9 mouse cellular contexts compared by ENCODE assay signal in genomic region chr17:13745373-13745772, GRCm38 (mm10). TPM values are rescaled to one million over a fixed set of nuclear protein-coding genes. Genes with fewer than 3 reads are reported as not detected.
A peak's percentile ranks its signal among the peaks of the same experiment; 100 is the strongest.
DNase-seq lines count a peak whose midpoint lies in the region; ATAC-seq and TF ChIP-seq lines count a peak whose summit lies in the region.
"Had no signal": no experiment of that assay in that cellular context is flagged by ENCODE, and none has a peak within 500 bp of the region (broad histone marks: within the 10 kb centered on the region; RNA-seq: fewer than 3 reads in every experiment).

No protein-coding gene starts in this region.

- no peaks in the 10 kb centered on the region for H3K9me3 ChIP-seq in intestine, embryonic 15.5 days
- no peaks in the 10 kb centered on the region for H3K9me3 ChIP-seq in intestine, embryonic 16.5 days (ENCODE audit: control insufficient read depth, low read length)
- H3K9me3 ChIP-seq: limb, embryonic 13.5 days had no signal

- H3K27ac ChIP-seq in intestine, embryonic 15.5 days, result peak overlapping the region; percentile 58; the same call in 1 of the 2 replicates
- H3K27ac ChIP-seq in intestine, embryonic 16.5 days (ENCODE audit: low read length), result no peak overlapping the region
- H3K27ac ChIP-seq: limb, embryonic 13.5 days had no signal

- ATAC-seq in intestine, embryonic 15.5 days, result no peak; the same call in 1 of the 2 replicates
- no peak for ATAC-seq in intestine, embryonic 16.5 days
- peak; percentile 21; the same call in 1 of the 2 replicates for ATAC-seq in megakaryocyte progenitor cell, adult 5-6 weeks (replicated peaks; ENCODE audit: poor library complexity)

- 47% methylated on average over 2 of the region's 2 CpGs for WGBS in intestine, embryonic 15.5 days
- WGBS in intestine, embryonic 16.5 days, result 45% methylated on average over 2 of the region's 2 CpGs

- no peak for TF ChIP-seq POLR2A in brain, embryonic 14.5 days (IDR thresholded peaks at IDR 0.05; ENCODE audit: borderline replicate concordance, extremely low read depth, insufficient read depth, insufficient read length, poor library complexity, severe bottlenecking)

- peak; percentile 33 for DNase-seq in R1 (ENCODE audit: low read depth, low spot score)
- peak; percentile 72 for DNase-seq in brain, embryonic 14.5 days (ENCODE audit: low read depth)
- no peak for DNase-seq in thymus, postnatal 4 days
- no peak for DNase-seq in ovary, postnatal 14 days (ENCODE audit: low spot score)
- DNase-seq: thymus, postnatal 25 days had no signal

- H3K4me2 ChIP-seq in intestine, embryonic 15.5 days (replicated peaks), result no peak overlapping the region
- no peak overlapping the region for H3K4me2 ChIP-seq in intestine, embryonic 16.5 days (ENCODE audit: low read depth, low read length)
- H3K4me2 ChIP-seq: limb, embryonic 13.5 days had no signal

- H3K36me3 ChIP-seq in intestine, embryonic 15.5 days, result no peaks in the 10 kb centered on the region
- no peaks in the 10 kb centered on the region for H3K36me3 ChIP-seq in intestine, embryonic 16.5 days (ENCODE audit: control insufficient read depth, insufficient read depth, low read length)
- H3K36me3 ChIP-seq: limb, embryonic 13.5 days had no signal

- H3K27me3 ChIP-seq in intestine, embryonic 15.5 days (replicated peaks), result no peaks in the 10 kb centered on the region
- H3K27me3 ChIP-seq in intestine, embryonic 16.5 days (replicated peaks; ENCODE audit: control insufficient read depth, insufficient read depth, low read length), result no peaks in the 10 kb centered on the region
- H3K27me3 ChIP-seq: limb, embryonic 13.5 days had no signal

- no peak for TF ChIP-seq CTCF in brain, embryonic 14.5 days (IDR thresholded peaks at IDR 0.05; ENCODE audit: borderline replicate concordance, extremely low read depth, insufficient read depth, insufficient read length)

- no peak overlapping the region for H3K4me3 ChIP-seq in intestine, embryonic 15.5 days (replicated peaks)
- no peak overlapping the region for H3K4me3 ChIP-seq in intestine, embryonic 16.5 days (ENCODE audit: low read length)
- H3K4me3 ChIP-seq: limb, embryonic 13.5 days had no signal

- H3K4me1 ChIP-seq in intestine, embryonic 15.5 days (replicated peaks), result peaks cover 25% of the 10 kb centered on the region
- H3K4me1 ChIP-seq in intestine, embryonic 16.5 days (ENCODE audit: control insufficient read depth, insufficient read depth, low read length), result peaks cover 23% of the 10 kb centered on the region

- no peak overlapping the region for H3K9ac ChIP-seq in intestine, embryonic 15.5 days
- H3K9ac ChIP-seq in intestine, embryonic 16.5 days (ENCODE audit: low read depth, low read length), result no peak overlapping the region
- H3K9ac ChIP-seq: limb, embryonic 13.5 days had no signal

RNA-seq across cellular contexts. Expression of gene Afdn, which starts 15.0 kb away (rescaled TPM):
- polyA plus RNA-seq in intestine, embryonic 15.5 days (2015; fragmentation: Nextera tagmentation; extraction: Ambion mirVana), result 76.6 and 84.9 TPM in 2 replicates
- 29.3 and 39.5 TPM in 2 replicates for polyA plus RNA-seq in intestine, embryonic 16.5 days (2015; fragmentation: Nextera tagmentation; extraction: Ambion mirVana)
- polyA plus RNA-seq in brain, embryonic 14.5 days (2012; rRNA removed), result 103 and 138 TPM in 2 replicates
- total RNA-seq in megakaryocyte progenitor cell, adult 5-6 weeks (2015), result 2.5 and 3.7 TPM in 2 replicates
- 2.6 and 5.6 TPM in 2 replicates for total RNA-seq in megakaryocyte progenitor cell, adult 5-6 weeks (2017)

RNA-seq across cellular contexts. Expression of gene Tcte2, which starts 16.3 kb away (rescaled TPM):
- polyA plus RNA-seq in intestine, embryonic 15.5 days (2015; fragmentation: Nextera tagmentation; extraction: Ambion mirVana), result 3.9 and 6.0 TPM in 2 replicates
- 4.0 and 4.1 TPM in 2 replicates for polyA plus RNA-seq in intestine, embryonic 16.5 days (2015; fragmentation: Nextera tagmentation; extraction: Ambion mirVana)
- polyA plus RNA-seq in brain, embryonic 14.5 days (2012; rRNA removed), result 15.3 and 18.4 TPM in 2 replicates
- total RNA-seq in megakaryocyte progenitor cell, adult 5-6 weeks (2015), result 1.0 TPM in 1 of 2 replicates, not detected in the other
- not detected in 2 replicates for total RNA-seq in megakaryocyte progenitor cell, adult 5-6 weeks (2017)

Comparison
In these comparisons a context has a peak if more than half of its experiments do, and no peak if none do; other contexts are left out.
1. DNase-seq: peak in R1 (single experiment) and brain, embryonic 14.5 days (single experiment); none in thymus, postnatal 4 days (single experiment) and ovary, postnatal 14 days (single experiment).